Mouse (Mus musculus) ES-Bruce4 (cell line): ENCODE measurements around the gene Wdr60. TPM values are rescaled to one million over a fixed set of nuclear protein-coding genes. Genes with fewer than 3 reads are reported as not detected.

Experiments used
- H3K27ac ChIP-seq: 2 replicates; pipeline ENCODE4 v1.5.1; 2012; ENCODE audit warnings: low read length, inconsistent platforms; ENCODE audit not compliant: insufficient read depth
- H3K27me3 ChIP-seq: 2 replicates; pipeline ENCODE4 v1.6.1; 2012; ENCODE audit warnings: mild to moderate bottlenecking, low read length, inconsistent platforms; ENCODE audit not compliant: control insufficient read depth, poor library complexity, insufficient read depth, severe bottlenecking
- H3K36me3 ChIP-seq: 2 replicates; pipeline ENCODE4 v1.6.1; 2012; ENCODE audit warnings: inconsistent platforms, mild to moderate bottlenecking, low read length, moderate library complexity; ENCODE audit not compliant: control insufficient read depth, poor library complexity, insufficient read depth, severe bottlenecking
- H3K4me1 ChIP-seq: one replicate; pipeline ENCODE4 v1.8.1; 2011; ENCODE audit warnings: low read length; ENCODE audit not compliant: control insufficient read depth, insufficient read depth
- H3K4me3 ChIP-seq: 2 replicates; pipeline ENCODE4 v1.5.1; 2011; ENCODE audit warnings: low read depth, mild to moderate bottlenecking, low read length
- H3K9ac ChIP-seq: 2 replicates; pipeline ENCODE4 v1.6.1; 2012; ENCODE audit warnings: low read depth, mild to moderate bottlenecking, inconsistent platforms; ENCODE audit not compliant: poor library complexity, severe bottlenecking
- H3K9me3 ChIP-seq: replicated peaks from 2 replicates; pipeline ENCODE4 v1.6.1; 2012; ENCODE audit warnings: mild to moderate bottlenecking, low read length, inconsistent platforms; ENCODE audit not compliant: control insufficient read depth, poor library complexity, insufficient read depth, severe bottlenecking
- CTCF ChIP-seq: IDR thresholded peaks from one replicate; pipeline ENCODE4 v1.8.1; 2011; ENCODE audit warnings: low read depth, low read length
- EP300 ChIP-seq: IDR thresholded peaks from 2 replicates; pipeline ENCODE4 v1.6.1; 2011; ENCODE audit warnings: low read depth, low read length; ENCODE audit not compliant: insufficient read depth
- POLR2A ChIP-seq: IDR thresholded peaks from one replicate; pipeline ENCODE4 v1.8.1; 2011; ENCODE audit warnings: low read length; ENCODE audit not compliant: insufficient read depth
- polyA plus RNA-seq: library from polyadenylated mRNA; stranded (reverse); fragments of >200 nt; gene quantifications from 2 replicates; pipeline ENCODE4 v1.2.4, GENCODE M21; 2011; ENCODE audit warnings: low read depth; ENCODE audit not compliant: missing spikeins, insufficient read depth, insufficient read length

Gene Wdr60
- polyA plus RNA-seq, 1 experiment: 9.1 TPM

DNA sequence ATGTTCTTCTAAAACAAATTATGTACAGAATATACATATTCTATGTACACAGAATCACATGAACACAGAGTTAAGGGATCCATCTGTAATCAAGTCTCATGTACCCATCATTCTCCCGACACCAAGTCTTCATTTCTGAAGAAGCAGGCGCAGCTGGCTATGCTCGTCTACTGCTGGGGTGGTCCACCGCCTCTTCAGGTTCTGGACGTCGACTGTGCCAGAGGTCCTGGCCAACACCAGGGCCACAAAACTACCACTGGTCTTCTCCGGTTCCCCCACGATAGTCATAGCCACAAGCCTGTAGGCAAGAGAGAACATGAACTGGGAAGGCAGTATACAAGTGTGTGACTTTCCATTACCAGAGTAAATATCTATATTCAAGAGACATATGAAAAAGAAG is 55.3 kb downstream of the Wdr60 start:
- no peaks in the 10 kb centered on the region for H3K4me1 ChIP-seq
- H3K9me3 ChIP-seq: no peaks in the 10 kb centered on the region
- no peak overlapping the region for H3K27ac ChIP-seq
- no peaks in the 10 kb centered on the region for H3K36me3 ChIP-seq
- H3K4me3 ChIP-seq: no peak overlapping the region
- no peaks in the 10 kb centered on the region for H3K27me3 ChIP-seq
- no peak overlapping the region for H3K9ac ChIP-seq
- no peak for TF ChIP-seq POLR2A
- TF ChIP-seq EP300: no peak
- no peak for TF ChIP-seq CTCF

DNA sequence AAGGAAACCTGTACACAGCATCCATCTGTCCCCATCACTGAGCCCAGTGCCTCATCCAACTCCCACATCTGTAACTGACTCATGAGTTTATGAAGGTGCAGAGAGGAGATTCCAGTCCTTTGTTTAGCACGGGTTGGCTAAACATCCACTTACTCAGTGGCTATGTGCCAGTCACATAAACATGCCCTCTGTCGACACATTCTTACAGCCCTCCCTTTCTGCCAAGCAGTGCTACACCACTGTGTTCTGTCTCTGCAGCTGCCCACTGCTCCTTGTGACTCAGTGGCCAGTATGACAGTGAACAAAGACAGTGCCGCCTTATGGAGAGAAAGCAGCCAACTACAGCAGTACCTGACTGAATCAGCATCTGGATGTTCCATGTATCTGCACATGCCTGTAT is 57.1 kb downstream of the Wdr60 start:
- Histone ChIP-seq H3K4me1 (no peaks in the 10 kb centered on the region), H3K9ac (no peak overlapping the region), H3K27me3 (no peaks in the 10 kb centered on the region), H3K36me3 (no peaks in the 10 kb centered on the region), H3K27ac (no peak overlapping the region), H3K4me3 (no peak overlapping the region), H3K9me3 (no peaks in the 10 kb centered on the region)
- no peak for TF ChIP-seq POLR2A
- no peak for TF ChIP-seq CTCF
- TF ChIP-seq EP300: no peak

DNA sequence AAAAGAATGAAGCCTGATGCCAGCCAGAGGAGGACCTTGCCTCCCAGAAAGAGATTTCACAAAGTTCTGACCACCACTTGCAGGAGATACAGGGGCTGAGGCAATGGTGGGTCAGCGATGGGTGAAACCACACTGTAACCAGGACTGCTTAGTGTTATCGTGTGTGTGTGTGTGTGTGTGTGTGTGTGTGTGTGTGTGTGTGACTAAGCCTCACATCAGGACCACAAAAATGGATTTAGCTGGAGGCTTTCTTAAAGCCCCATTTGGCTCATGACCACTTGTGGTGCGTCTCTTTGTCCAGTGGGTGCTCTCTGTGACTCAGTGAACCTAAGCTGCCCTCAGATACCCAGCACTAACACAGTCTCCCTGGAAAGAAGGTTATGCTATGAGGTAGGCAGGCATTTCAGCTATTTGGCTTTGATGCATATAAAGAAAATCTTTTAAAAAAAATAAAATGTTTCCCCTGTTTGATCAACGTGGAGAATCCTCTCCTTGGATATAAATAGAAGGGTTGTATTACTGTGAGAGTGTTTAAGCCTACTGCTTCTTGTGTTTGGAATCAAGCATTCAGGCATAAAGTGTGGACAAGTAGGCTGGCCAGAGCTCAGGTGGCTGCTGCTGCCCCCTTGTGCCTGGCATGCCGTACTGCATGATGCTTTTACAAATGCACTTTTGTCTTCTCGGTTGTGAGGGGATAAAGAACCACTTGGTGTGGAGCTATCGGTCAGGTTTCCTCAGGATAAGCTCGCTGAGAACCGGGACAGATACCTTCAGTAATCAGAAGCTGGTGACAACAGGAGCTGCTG is 60.4 kb downstream of the Wdr60 start:
- TF ChIP-seq POLR2A (no peak), CTCF (peak; percentile 93)
- Histone ChIP-seq H3K4me1 (no peaks in the 10 kb centered on the region), H3K36me3 (no peaks in the 10 kb centered on the region), H3K9ac (no peak overlapping the region), H3K9me3 (no peaks in the 10 kb centered on the region), H3K27ac (no peak overlapping the region), H3K4me3 (no peak overlapping the region), H3K27me3 (no peaks in the 10 kb centered on the region)

DNA sequence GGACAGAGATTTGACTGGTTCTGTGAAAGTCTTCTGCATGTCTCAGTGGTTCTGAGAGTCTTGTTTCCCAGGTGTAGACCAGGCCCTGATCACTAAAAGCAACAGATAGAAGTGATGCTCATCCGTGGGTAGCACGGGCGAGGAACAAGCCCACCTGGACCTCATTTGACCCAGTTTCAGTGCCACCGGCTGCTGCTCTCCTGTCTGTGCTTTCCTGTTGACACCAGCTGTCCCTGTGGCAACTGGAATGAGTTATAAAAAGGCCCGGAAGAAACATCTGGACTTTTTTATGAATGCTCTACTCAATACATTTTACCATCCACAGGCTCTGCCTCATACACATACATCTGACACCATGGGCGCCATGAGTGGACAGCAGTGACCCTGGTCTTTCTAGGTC is 64.0 kb downstream of the Wdr60 start:
- no peaks in the 10 kb centered on the region for H3K4me1 ChIP-seq
- no peak overlapping the region for H3K4me3 ChIP-seq
- no peak overlapping the region for H3K9ac ChIP-seq
- no peak overlapping the region for H3K27ac ChIP-seq
- TF ChIP-seq CTCF (no peak), EP300 (no peak), POLR2A (no peak)
- H3K9me3 ChIP-seq: no peaks in the 10 kb centered on the region
- H3K36me3 ChIP-seq: no peaks in the 10 kb centered on the region
- H3K27me3 ChIP-seq: no peaks in the 10 kb centered on the region

DNA sequence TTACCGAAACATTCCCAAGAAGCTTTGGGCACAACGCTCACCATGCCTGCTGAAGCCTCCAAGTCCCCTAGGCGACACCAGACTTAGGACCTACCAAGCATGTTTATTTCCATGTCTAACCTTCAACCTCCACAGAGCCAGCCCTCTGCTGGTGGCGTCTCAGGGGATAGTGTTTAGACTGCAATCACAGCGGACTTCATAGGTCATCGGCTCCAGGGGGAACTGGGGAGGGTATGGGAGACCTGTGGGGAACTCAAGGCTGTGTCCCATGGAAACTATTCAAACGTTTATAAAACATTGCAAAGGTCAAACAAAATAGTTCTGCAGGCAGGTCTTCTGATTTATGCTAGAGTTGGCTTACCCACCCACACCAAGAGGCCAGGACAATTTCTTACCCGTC is 66.6 kb downstream of the Wdr60 start:
- no peaks in the 10 kb centered on the region for H3K9me3 ChIP-seq
- H3K4me1 ChIP-seq: no peaks in the 10 kb centered on the region
- no peaks in the 10 kb centered on the region for H3K36me3 ChIP-seq
- H3K27me3 ChIP-seq: no peaks in the 10 kb centered on the region
- no peak overlapping the region for H3K27ac ChIP-seq
- TF ChIP-seq EP300 (no peak), POLR2A (no peak), CTCF (no peak)
- no peak overlapping the region for H3K9ac ChIP-seq
- no peak overlapping the region for H3K4me3 ChIP-seq

DNA sequence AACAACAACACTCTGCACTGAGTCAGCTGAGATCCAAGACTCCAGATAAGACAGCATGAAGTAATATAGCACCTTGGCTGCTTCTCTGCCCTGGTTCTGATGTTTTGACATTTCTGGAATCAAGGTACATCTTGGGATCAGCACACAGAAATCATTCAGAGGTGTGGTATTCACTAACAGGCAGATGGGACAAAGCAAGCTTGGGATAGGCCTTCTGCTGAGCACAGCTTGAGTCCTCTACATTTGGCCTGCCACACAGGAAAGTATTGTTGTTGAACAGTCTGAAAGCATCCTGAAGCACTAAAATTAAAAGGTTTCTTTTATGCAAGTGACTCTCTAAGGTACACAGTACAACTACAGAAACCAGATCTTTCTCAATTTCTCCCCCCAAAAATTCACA is 68.2 kb downstream of the Wdr60 start:
- Histone ChIP-seq H3K36me3 (no peaks in the 10 kb centered on the region), H3K4me3 (no peak overlapping the region), H3K9me3 (peaks cover 3% of the 10 kb centered on the region), H3K9ac (no peak overlapping the region), H3K27ac (no peak overlapping the region), H3K27me3 (no peaks in the 10 kb centered on the region), H3K4me1 (no peaks in the 10 kb centered on the region)
- TF ChIP-seq CTCF: no peak
- TF ChIP-seq POLR2A: no peak
- no peak for TF ChIP-seq EP300
